Mouse (Mus musculus) adrenal gland, adult 2 months (tissue): ENCODE measurements around the gene Zc3h7b. TPM values are rescaled to one million over a fixed set of nuclear protein-coding genes. Genes with fewer than 3 reads are reported as not detected.

Source experiments
- DNase-seq: peaks from one replicate; pipeline ENCODE4 v3.0.0; 2021
- polyA plus RNA-seq: library from polyadenylated mRNA; depleted of rRNA; stranded (reverse); fragments of >200 nt; gene quantifications from 2 replicates; pipeline ENCODE4 v1.2.3, GENCODE M21; 2012; rRNA removed
- total RNA-seq, 2 experiments: library from RNA; stranded (reverse); gene quantifications; 2 replicates each; pipeline ENCODE4 v1.2.3; 2021

Gene Zc3h7b
- total and polyA plus RNA-seq, 3 experiments = 60.6 to 87.9 (median 62.9) TPM

DNA sequence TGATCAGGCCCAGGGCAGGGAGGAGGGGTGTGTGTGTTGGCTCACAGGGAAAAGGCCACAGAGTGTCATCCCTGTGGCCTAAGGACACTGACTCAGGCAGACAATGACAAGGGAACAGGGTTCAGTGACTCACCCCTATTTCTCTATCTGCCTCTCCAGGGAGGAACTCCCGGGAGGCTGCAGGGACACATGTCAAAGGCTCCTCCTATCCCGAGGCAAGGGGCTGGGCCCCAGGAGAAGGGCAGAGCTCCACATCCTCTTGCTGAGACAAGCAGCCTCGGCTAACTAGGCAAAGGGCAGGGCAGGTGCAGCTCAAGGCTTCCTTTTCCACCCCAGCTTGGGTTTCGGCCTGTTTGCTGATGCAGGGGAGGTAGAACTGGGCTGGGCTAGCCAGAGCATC lies 100.9 kb downstream of the Zc3h7b start:
- DNase-seq = peak; percentile 95

Other genes with a start within 250 kb of the Zc3h7b start
- 10 to 100 TPM; 56.0 to 71.2 TPM for gene Ep300, start 159.7 kb upstream of the Zc3h7b start, total RNA-seq
- 19.5 and 26.5 TPM in 2 replicates for gene Ep300, start 159.7 kb upstream of the Zc3h7b start, polyA plus RNA-seq
- 10 to 100 TPM; 15.7 to 22.1 TPM for gene L3mbtl2, start 81.2 kb upstream of the Zc3h7b start, total RNA-seq
- 11.2 and 12.8 TPM in 2 replicates for gene L3mbtl2, start 81.2 kb upstream of the Zc3h7b start, polyA plus RNA-seq
- gene Chadl, start 47.8 kb upstream of the Zc3h7b start, total RNA-seq = 1 to 10 TPM; 2.3 to 4.4 TPM
- 32.2 and 38.7 TPM in 2 replicates for gene Chadl, start 47.8 kb upstream of the Zc3h7b start, polyA plus RNA-seq
- 10 to 100 TPM; 57.1 to 73.0 TPM for gene Rangap1, start 473 bp downstream of the Zc3h7b start, total RNA-seq
- 20.8 and 24.9 TPM in 2 replicates for gene Rangap1, start 473 bp downstream of the Zc3h7b start, polyA plus RNA-seq
- 100 to 1,000 TPM in 1 of 2 experiments, 10 to 100 TPM in 1; 35.0 to 100 TPM for gene Tef, start 57.4 kb downstream of the Zc3h7b start, total RNA-seq
- gene Tef, start 57.4 kb downstream of the Zc3h7b start, polyA plus RNA-seq = 35.0 and 69.3 TPM in 2 replicates
- 100 to 1,000 TPM in 1 of 2 experiments, 10 to 100 TPM in 1; 96.0 to 102 TPM for gene Tob2, start 113.7 kb downstream of the Zc3h7b start, total RNA-seq
- gene Tob2, start 113.7 kb downstream of the Zc3h7b start, polyA plus RNA-seq = 69.9 and 76.1 TPM in 2 replicates
- 10 to 100 TPM; 59.6 to 59.8 TPM for gene Phf5a, start 126.9 kb downstream of the Zc3h7b start, total RNA-seq
- 27.7 and 37.1 TPM in 2 replicates for gene Phf5a, start 126.9 kb downstream of the Zc3h7b start, polyA plus RNA-seq
- gene Aco2, start 127.3 kb downstream of the Zc3h7b start, total RNA-seq = 1,000 to 10,000 TPM; 1,000 to 1,044 TPM
- 391 and 396 TPM in 2 replicates for gene Aco2, start 127.3 kb downstream of the Zc3h7b start, polyA plus RNA-seq
- gene Polr3h, start 181.2 kb downstream of the Zc3h7b start, total RNA-seq = 10 to 100 TPM; 15.6 to 34.4 TPM
- 16.7 and 17.5 TPM in 2 replicates for gene Polr3h, start 181.2 kb downstream of the Zc3h7b start, polyA plus RNA-seq
- 10 to 100 TPM; 10.1 to 19.5 TPM for gene Csdc2, start 191.7 kb downstream of the Zc3h7b start, total RNA-seq
- 33.6 and 50.1 TPM in 2 replicates for gene Csdc2, start 191.7 kb downstream of the Zc3h7b start, polyA plus RNA-seq
- gene Pmm1, start 215.9 kb downstream of the Zc3h7b start, total RNA-seq = 10 to 100 TPM; 70.6 to 74.8 TPM
- 114 and 118 TPM in 2 replicates for gene Pmm1, start 215.9 kb downstream of the Zc3h7b start, polyA plus RNA-seq
- gene 1700029P11Rik, start 235.5 kb downstream of the Zc3h7b start, total RNA-seq = not detected
- not detected in 2 replicates for gene 1700029P11Rik, start 235.5 kb downstream of the Zc3h7b start, polyA plus RNA-seq
- gene Xrcc6, start 242.8 kb downstream of the Zc3h7b start, total RNA-seq = 10 to 100 TPM; 73.2 to 87.0 TPM
- 23.8 and 27.6 TPM in 2 replicates for gene Xrcc6, start 242.8 kb downstream of the Zc3h7b start, polyA plus RNA-seq